Mouse (Mus musculus) embryonic facial prominence, embryonic 14.5 days (tissue): ENCODE data around the gene Hs6st1. TPM values are rescaled to one million over a fixed set of nuclear protein-coding genes. Genes with fewer than 3 reads are reported as not detected.

Experiments
- microRNA-seq: library from miRNA; unstranded; fragments of <30 nt; microRNA quantifications from one replicate; pipeline ENCODE4, GENCODE M21; 2016; ENCODE audit warnings: borderline number of aligned reads
- polyA plus RNA-seq: library from polyadenylated mRNA; unstranded; fragments of >200 nt; fragmentation: Nextera tagmentation; extraction: Ambion mirVana; gene quantifications from 2 replicates; pipeline ENCODE4 v1.2.1, GENCODE M21; 2014

Hs6st1 gene
- polyA plus RNA-seq, 1 experiment from 2014 or later = 11.5 TPM

Small RNA genes within 50 kb of the gene (microRNA-seq; reads per million reads assigned to microRNA genes)
- 2.3 reads per million, percentile 10 among the genes with 10 or more reads in this experiment for gene Mir6897

Other genes starting within 250 kb of the Hs6st1 start
- gene Uggt1, start 176.3 kb downstream of the Hs6st1 start, polyA plus RNA-seq = 71.2 and 74.1 TPM in 2 replicates
- gene Neurl3, start 206.3 kb downstream of the Hs6st1 start, polyA plus RNA-seq = 1.8 and 2.1 TPM in 2 replicates
- 12.7 and 13.7 TPM in 2 replicates for gene Arid5a, start 239.3 kb downstream of the Hs6st1 start, polyA plus RNA-seq